Mouse (Mus musculus) liver, adult 2 months (tissue): Measurements from ENCODE around the gene Zfand4.

ENCODE experiments used
- CTCF ChIP-seq: fragments of 200-500 bp; IDR thresholded peaks from 2 replicates; pipeline ENCODE4 v1.5.1; 2011; ENCODE audit warnings: low read depth, low read length, control low read depth
- POLR2A ChIP-seq: fragments of 200-500 bp; IDR thresholded peaks from 2 replicates; pipeline ENCODE4 v1.6.1; 2011; ENCODE audit warnings: low read length, control low read depth; ENCODE audit not compliant: insufficient read depth; ENCODE audit errors: extremely low read depth

DNA sequence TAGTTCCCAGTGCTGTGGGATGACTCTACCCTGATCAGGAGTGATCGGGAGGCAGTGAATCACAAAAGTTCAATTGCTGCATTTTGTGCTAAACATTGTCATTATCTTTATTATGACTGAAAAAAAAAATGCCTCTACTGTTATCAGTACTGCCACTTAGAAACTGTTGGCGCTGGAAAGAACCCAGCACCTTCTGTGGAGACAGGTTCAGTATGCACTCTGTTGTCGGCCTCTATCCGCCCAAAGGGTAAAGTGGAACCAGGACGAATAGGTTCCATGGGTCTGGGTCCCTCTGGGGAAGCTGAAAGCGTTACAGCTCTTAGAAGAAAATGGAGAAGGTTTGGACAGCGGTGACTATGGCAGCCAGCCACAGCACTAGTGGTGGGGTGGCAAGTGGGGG lies 114.9 kb downstream of the Zfand4 start:
- TF ChIP-seq POLR2A (no peak), CTCF (no peak)
